Mouse (Mus musculus): ENCODE measurements at regions not wholly inside any gene's neighbourhood (a gene's known extent, or its start where the extent isn't known, plus 50 kb on each side); places are given as distances from the start of the nearest gene placed in this dataset.

GRCm38 (mm10) chr5:125939416-125939815 lies 407.8 kb downstream of the Tmem132b start:
- Histone ChIP-seq H3K27ac (no peak overlapping the region), H3K9me3 (no peaks in the 10 kb centered on the region), H3K9ac (no peak overlapping the region), H3K4me3 (replicated peaks) (no peak overlapping the region), H3K4me2 (replicated peaks) (no peak overlapping the region), H3K36me3 (no peaks in the 10 kb centered on the region), H3K27me3 (replicated peaks) (no peaks in the 10 kb centered on the region), H3K4me1 (replicated peaks) (no peaks in the 10 kb centered on the region)
- 90% methylated on average over 3 of the region's 3 CpGs for WGBS
- no peak for ATAC-seq

- no peak overlapping the region for H3K4me3 ChIP-seq (replicated peaks)
- no peaks in the 10 kb centered on the region for H3K9me3 ChIP-seq
- ATAC-seq = no peak
- no peaks in the 10 kb centered on the region for H3K4me1 ChIP-seq (replicated peaks)
- no peaks in the 10 kb centered on the region for H3K27me3 ChIP-seq (replicated peaks)
- no peaks in the 10 kb centered on the region for H3K36me3 ChIP-seq
- no peak overlapping the region for H3K9ac ChIP-seq
- H3K4me2 ChIP-seq (replicated peaks) = no peak overlapping the region
- WGBS = 89% methylated on average over 4 of the region's 4 CpGs
- no peak overlapping the region for H3K27ac ChIP-seq
Measured at GRCm38 (mm10) chr5:125946729-125947128, 415.2 kb downstream of the Tmem132b start.

- Histone ChIP-seq H3K27ac (no peak overlapping the region), H3K9ac (no peak overlapping the region), H3K4me2 (replicated peaks) (no peak overlapping the region), H3K4me1 (replicated peaks) (no peaks in the 10 kb centered on the region), H3K36me3 (no peaks in the 10 kb centered on the region), H3K27me3 (replicated peaks) (no peaks in the 10 kb centered on the region), H3K4me3 (replicated peaks) (no peak overlapping the region), H3K9me3 (no peaks in the 10 kb centered on the region)
- ATAC-seq = no peak
- 66% methylated on average over 6 of the region's 6 CpGs for WGBS
Measured at GRCm38 (mm10) chr5:125951641-125952040, 420.1 kb downstream of the Tmem132b start.

DNA sequence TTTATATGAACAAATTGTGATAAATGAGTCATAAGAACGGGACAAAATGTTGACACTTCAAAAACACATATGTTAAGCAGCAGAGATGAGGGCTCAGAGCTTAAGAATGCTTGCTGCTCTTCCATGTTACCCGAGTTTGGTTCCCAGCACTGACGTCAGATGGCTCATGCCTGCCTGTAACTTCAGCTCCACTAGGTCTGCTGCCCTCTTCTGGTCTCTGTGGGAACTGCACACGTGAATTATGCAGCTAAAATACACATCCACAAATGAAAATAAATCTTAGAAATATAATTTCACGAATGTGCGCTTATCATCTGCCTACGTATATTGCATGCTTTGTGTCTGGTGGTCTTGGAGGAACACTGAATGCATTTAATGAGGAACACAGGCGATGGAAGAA lies 432.5 kb downstream of the Tmem132b start:
- no peak for ATAC-seq
- Histone ChIP-seq H3K9me3 (no peaks in the 10 kb centered on the region), H3K27ac (no peak overlapping the region), H3K4me3 (replicated peaks) (no peak overlapping the region), H3K4me1 (replicated peaks) (no peaks in the 10 kb centered on the region), H3K36me3 (no peaks in the 10 kb centered on the region), H3K9ac (no peak overlapping the region), H3K4me2 (replicated peaks) (no peak overlapping the region), H3K27me3 (replicated peaks) (no peaks in the 10 kb centered on the region)
- 71% methylated on average over 8 of the region's 8 CpGs for WGBS

DNA sequence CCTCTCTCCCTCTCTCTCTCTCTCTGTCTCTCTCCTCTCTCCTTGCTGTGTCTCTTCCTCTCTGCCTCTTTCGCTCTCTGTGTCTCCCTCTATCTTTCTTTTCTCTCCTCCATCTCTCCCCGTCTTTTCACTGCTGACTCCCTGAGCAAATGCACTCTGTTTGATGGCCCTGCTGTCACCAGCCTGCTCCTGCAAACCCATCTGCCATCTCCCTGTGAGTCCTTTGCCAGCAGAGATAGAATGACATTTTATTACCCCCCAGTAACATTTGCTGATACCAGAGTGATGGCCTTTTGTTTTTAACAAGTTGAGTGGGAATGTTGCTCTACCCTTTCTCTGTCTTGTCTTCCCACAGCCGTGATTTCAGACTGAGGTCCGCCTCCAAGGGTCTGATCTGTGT lies 436.6 kb downstream of the Tmem132b start:
- Histone ChIP-seq H3K4me2 (replicated peaks) (no peak overlapping the region), H3K4me3 (replicated peaks) (no peak overlapping the region), H3K9me3 (no peaks in the 10 kb centered on the region), H3K4me1 (replicated peaks) (no peaks in the 10 kb centered on the region), H3K9ac (no peak overlapping the region), H3K27me3 (replicated peaks) (no peaks in the 10 kb centered on the region), H3K36me3 (no peaks in the 10 kb centered on the region), H3K27ac (no peak overlapping the region)
- ATAC-seq = no peak
- WGBS = 60% methylated on average over 4 of the region's 4 CpGs

DNA sequence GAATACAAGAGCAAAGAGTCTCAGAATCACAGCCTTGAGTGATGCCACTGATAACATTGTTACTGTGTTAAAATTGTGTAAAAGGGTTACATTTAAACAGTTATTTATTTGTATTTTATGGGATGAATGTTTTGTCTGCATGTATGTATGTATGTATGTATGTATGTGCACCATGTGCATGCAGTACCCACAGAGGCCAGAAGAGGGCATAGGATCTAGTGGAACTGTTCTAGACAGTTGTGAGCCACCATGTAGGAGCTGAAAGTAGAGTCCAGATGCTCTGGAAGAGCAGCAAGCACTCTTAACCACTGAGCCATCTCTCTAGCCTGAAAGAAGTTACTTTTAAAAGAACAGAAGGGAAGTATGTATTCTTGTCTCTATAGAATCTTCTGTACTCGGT lies 442.5 kb downstream of the Tmem132b start:
- H3K4me2 ChIP-seq (replicated peaks) = no peak overlapping the region
- H3K36me3 ChIP-seq = no peaks in the 10 kb centered on the region
- H3K9me3 ChIP-seq = no peaks in the 10 kb centered on the region
- no peak for ATAC-seq
- WGBS = 81% methylated on average over 1 of the region's 1 CpGs
- H3K4me1 ChIP-seq (replicated peaks) = no peaks in the 10 kb centered on the region
- H3K27me3 ChIP-seq (replicated peaks) = no peaks in the 10 kb centered on the region
- H3K9ac ChIP-seq = no peak overlapping the region
- no peak overlapping the region for H3K4me3 ChIP-seq (replicated peaks)
- H3K27ac ChIP-seq = no peak overlapping the region

- Histone ChIP-seq H3K4me1 (replicated peaks) (no peaks in the 10 kb centered on the region), H3K9me3 (no peaks in the 10 kb centered on the region), H3K9ac (no peak overlapping the region), H3K27me3 (replicated peaks) (no peaks in the 10 kb centered on the region), H3K4me2 (replicated peaks) (no peak overlapping the region), H3K4me3 (replicated peaks) (no peak overlapping the region), H3K27ac (no peak overlapping the region), H3K36me3 (no peaks in the 10 kb centered on the region)
- WGBS = 83% methylated on average over 6 of the region's 6 CpGs
- ATAC-seq = no peak
Measured at GRCm38 (mm10) chr5:125979801-125980200, 448.2 kb downstream of the Tmem132b start.

DNA sequence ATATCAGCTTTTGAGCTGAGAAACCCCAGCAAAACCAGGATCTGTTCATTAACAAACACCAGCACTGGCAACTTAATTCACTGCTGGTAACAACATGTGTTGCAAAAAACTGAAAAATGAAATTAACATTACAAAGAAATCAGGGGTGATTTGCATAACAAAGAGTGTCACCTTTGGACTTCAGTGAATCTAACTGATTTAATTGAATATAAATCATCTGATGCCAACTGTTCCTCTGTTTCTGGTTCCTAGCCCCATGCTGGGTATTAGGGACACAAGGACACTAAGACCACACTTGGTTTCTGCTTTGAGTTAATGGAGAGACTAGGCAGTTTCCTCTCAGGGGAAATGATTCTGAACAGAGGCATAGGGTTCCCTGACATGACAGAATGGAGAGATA lies 453.8 kb downstream of the Tmem132b start:
- no peaks in the 10 kb centered on the region for H3K27me3 ChIP-seq (replicated peaks)
- no peak overlapping the region for H3K9ac ChIP-seq
- H3K4me2 ChIP-seq (replicated peaks) = no peak overlapping the region
- H3K27ac ChIP-seq = no peak overlapping the region
- H3K9me3 ChIP-seq = no peaks in the 10 kb centered on the region
- ATAC-seq = no peak
- no peaks in the 10 kb centered on the region for H3K4me1 ChIP-seq (replicated peaks)
- H3K36me3 ChIP-seq = no peaks in the 10 kb centered on the region
- no peak overlapping the region for H3K4me3 ChIP-seq (replicated peaks)

- Histone ChIP-seq H3K4me1 (replicated peaks) (no peaks in the 10 kb centered on the region), H3K36me3 (no peaks in the 10 kb centered on the region), H3K27me3 (replicated peaks) (no peaks in the 10 kb centered on the region), H3K27ac (no peak overlapping the region), H3K9ac (no peak overlapping the region), H3K4me3 (replicated peaks) (no peak overlapping the region), H3K9me3 (no peaks in the 10 kb centered on the region), H3K4me2 (replicated peaks) (no peak overlapping the region)
- no peak for ATAC-seq
- WGBS = 64% methylated on average over 8 of the region's 8 CpGs
Measured at GRCm38 (mm10) chr5:125997173-125997572, 465.6 kb downstream of the Tmem132b start.

GRCm38 (mm10) chr5:126007871-126008270 lies 476.3 kb downstream of the Tmem132b start:
- Histone ChIP-seq H3K27me3 (replicated peaks) (no peaks in the 10 kb centered on the region), H3K4me1 (replicated peaks) (no peaks in the 10 kb centered on the region), H3K4me3 (replicated peaks) (no peak overlapping the region), H3K27ac (no peak overlapping the region), H3K36me3 (no peaks in the 10 kb centered on the region), H3K4me2 (replicated peaks) (no peak overlapping the region), H3K9me3 (no peaks in the 10 kb centered on the region), H3K9ac (no peak overlapping the region)
- 47% methylated on average over 4 of the region's 4 CpGs for WGBS
- no peak for ATAC-seq

DNA sequence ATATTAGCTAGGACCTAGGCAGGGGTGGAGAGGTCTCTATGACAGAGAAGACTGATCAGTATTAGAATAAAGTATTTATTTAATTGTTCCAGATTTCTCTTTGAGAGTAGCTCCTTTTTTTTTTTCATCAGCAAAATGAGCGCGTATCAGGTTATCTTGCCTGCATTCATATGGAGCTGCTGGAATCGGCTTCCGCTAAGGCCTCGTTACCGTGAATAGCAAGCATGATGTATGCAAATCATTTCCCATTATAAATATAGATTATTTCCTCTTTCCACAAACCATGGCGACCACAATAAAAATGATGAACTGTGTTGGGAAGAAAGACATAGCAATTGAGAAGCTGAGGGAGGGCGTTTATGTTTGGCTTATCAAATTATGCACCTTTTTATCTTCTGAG lies 476.7 kb downstream of the Tmem132b start:
- no peak overlapping the region for H3K4me2 ChIP-seq (replicated peaks)
- no peaks in the 10 kb centered on the region for H3K27me3 ChIP-seq (replicated peaks)
- 86% methylated on average over 8 of the region's 8 CpGs for WGBS
- no peaks in the 10 kb centered on the region for H3K9me3 ChIP-seq
- no peaks in the 10 kb centered on the region for H3K4me1 ChIP-seq (replicated peaks)
- H3K36me3 ChIP-seq = no peaks in the 10 kb centered on the region
- no peak overlapping the region for H3K4me3 ChIP-seq (replicated peaks)
- ATAC-seq = no peak
- H3K9ac ChIP-seq = no peak overlapping the region
- H3K27ac ChIP-seq = no peak overlapping the region

GRCm38 (mm10) chr5:126019781-126020180 lies 488.2 kb downstream of the Tmem132b start:
- 71% methylated on average over 8 of the region's 8 CpGs for WGBS
- no peaks in the 10 kb centered on the region for H3K4me1 ChIP-seq (replicated peaks)
- no peak for ATAC-seq

DNA sequence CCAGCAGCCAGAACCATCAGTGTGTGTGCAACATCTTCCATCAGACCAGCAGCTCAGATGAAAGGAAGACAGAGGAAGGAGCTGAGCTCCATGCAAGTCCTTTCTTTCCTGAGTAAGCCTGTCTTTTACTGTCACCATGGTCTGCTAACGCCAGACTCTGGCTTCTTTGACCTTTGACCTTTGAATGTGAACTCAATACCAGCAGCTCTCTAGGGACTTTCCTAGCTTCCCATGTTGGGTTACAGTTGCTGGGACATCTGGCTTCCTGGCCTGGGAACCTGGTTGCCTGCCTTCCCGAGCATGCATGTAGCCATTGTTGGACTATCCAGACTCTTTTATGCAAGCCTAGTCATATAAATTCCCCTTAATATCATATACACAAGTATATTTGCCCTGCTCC lies 492.3 kb downstream of the Tmem132b start:
- Histone ChIP-seq H3K9ac (no peak overlapping the region), H3K36me3 (no peaks in the 10 kb centered on the region), H3K4me1 (replicated peaks) (no peaks in the 10 kb centered on the region), H3K4me2 (replicated peaks) (no peak overlapping the region), H3K27ac (no peak overlapping the region), H3K4me3 (replicated peaks) (no peak overlapping the region), H3K27me3 (replicated peaks) (no peaks in the 10 kb centered on the region), H3K9me3 (no peaks in the 10 kb centered on the region)
- WGBS = 34% methylated on average over 2 of the region's 2 CpGs
- ATAC-seq = no peak

More at GRCm38 (mm10) chr5:126019781-126020180, 488.2 kb downstream of the Tmem132b start:
- no peak overlapping the region for H3K9ac ChIP-seq
- H3K4me2 ChIP-seq (replicated peaks) = no peak overlapping the region
- H3K27me3 ChIP-seq (replicated peaks) = no peaks in the 10 kb centered on the region
- no peaks in the 10 kb centered on the region for H3K36me3 ChIP-seq
- no peak overlapping the region for H3K4me3 ChIP-seq (replicated peaks)
- H3K27ac ChIP-seq = no peak overlapping the region
- H3K9me3 ChIP-seq = no peaks in the 10 kb centered on the region

GRCm38 (mm10) chr5:126034846-126035245 lies 503.3 kb downstream of the Tmem132b start:
- no peak overlapping the region for H3K4me2 ChIP-seq (replicated peaks)
- no peak overlapping the region for H3K4me3 ChIP-seq (replicated peaks)
- no peak for ATAC-seq
- no peaks in the 10 kb centered on the region for H3K27me3 ChIP-seq (replicated peaks)
- H3K27ac ChIP-seq = no peak overlapping the region
- 71% methylated on average over 1 of the region's 1 CpGs for WGBS
- no peak overlapping the region for H3K9ac ChIP-seq
- no peaks in the 10 kb centered on the region for H3K9me3 ChIP-seq
- H3K4me1 ChIP-seq (replicated peaks) = no peaks in the 10 kb centered on the region
- no peaks in the 10 kb centered on the region for H3K36me3 ChIP-seq
